ENCODE assay signal across 21 mouse cellular contexts in genomic region chr19:52503331-52503730, GRCm38 (mm10).
"Had no signal": no experiment of that assay in that cellular context is flagged by ENCODE, and none has a peak within 500 bp of the region (broad histone marks: within the 10 kb centered on the region; RNA-seq: fewer than 3 reads in every experiment).

No protein-coding gene starts in this region.

- H3K36me3 ChIP-seq: intestine, embryonic 15.5 days; kidney, embryonic 15.5 days; limb, embryonic 12.5 days; liver, embryonic 12.5 days; liver, embryonic 15.5 days; neural tube, embryonic 13.5 days; stomach, embryonic 15.5 days had no signal

- H3K4me1 ChIP-seq: intestine, embryonic 15.5 days; kidney, embryonic 15.5 days; limb, embryonic 12.5 days; liver, embryonic 12.5 days; liver, embryonic 15.5 days; neural tube, embryonic 13.5 days; stomach, embryonic 15.5 days had no signal

- H3K27ac ChIP-seq: intestine, embryonic 15.5 days; kidney, embryonic 15.5 days; left cerebral cortex, adult 2 months; limb, embryonic 12.5 days; liver, embryonic 12.5 days; liver, embryonic 15.5 days; neural tube, embryonic 13.5 days; stomach, embryonic 15.5 days had no signal

- H3K9ac ChIP-seq: intestine, embryonic 15.5 days; kidney, embryonic 15.5 days; limb, embryonic 12.5 days; liver, embryonic 12.5 days; liver, embryonic 15.5 days; neural tube, embryonic 13.5 days; stomach, embryonic 15.5 days had no signal

- H3K9me3 ChIP-seq: intestine, embryonic 15.5 days; kidney, embryonic 15.5 days; limb, embryonic 12.5 days; liver, embryonic 12.5 days; liver, embryonic 15.5 days; stomach, embryonic 15.5 days had no signal

- H3K4me2 ChIP-seq: intestine, embryonic 15.5 days; kidney, embryonic 15.5 days; limb, embryonic 12.5 days; liver, embryonic 12.5 days; liver, embryonic 15.5 days; neural tube, embryonic 13.5 days; stomach, embryonic 15.5 days had no signal

- H3K4me3 ChIP-seq: intestine, embryonic 15.5 days; kidney, embryonic 15.5 days; left cerebral cortex, adult 2 months; limb, embryonic 12.5 days; liver, embryonic 12.5 days; liver, embryonic 15.5 days; myocyte; neural tube, embryonic 13.5 days; stomach, embryonic 15.5 days had no signal

- ATAC-seq: hindbrain, embryonic 16.5 days; intestine, embryonic 15.5 days; liver, embryonic 12.5 days had no signal

- H3K27me3 ChIP-seq: intestine, embryonic 15.5 days; kidney, embryonic 15.5 days; limb, embryonic 12.5 days; liver, embryonic 12.5 days; liver, embryonic 15.5 days; neural tube, embryonic 13.5 days; stomach, embryonic 15.5 days had no signal

- DNase-seq: kidney, adult 11 months; kidney, adult 8-10 months; kidney, postnatal 10 days; kidney, postnatal 36 days; layer of hippocampus, postnatal 36 days; liver; lung, adult 18-20 months; retina, postnatal 1 day; right cerebral cortex, postnatal 25 days; spleen, adult 18-20 months; thymus, postnatal 36 days had no signal
